Mouse (Mus musculus): ENCODE measurements at regions not wholly inside any gene's neighbourhood (a gene's known extent, or its start where the extent isn't known, plus 50 kb on each side); places are given as distances from the start of the nearest gene placed in this dataset.

- peak; percentile 36 for DNase-seq
These were observed 2458.6 kb upstream of the Gm6569 start for GRCm38 (mm10) chr15:71375775-71376174.

Measured in embryo, embryonic 11 days (tissue).